Mouse (Mus musculus) kidney, adult 2 months (tissue): Measurements from ENCODE around the gene Rab30.

Experiments
- CTCF ChIP-seq: fragments of 200-500 bp; conservative IDR thresholded peaks from 2 replicates; pipeline ENCODE4 v1.5.1; 2011; ENCODE audit warnings: low read depth, mild to moderate bottlenecking, control low read depth, low read length, moderate library complexity, mixed read lengths; ENCODE audit not compliant: insufficient read depth, insufficient read length
- POLR2A ChIP-seq: fragments of 200-500 bp; IDR thresholded peaks from one replicate; pipeline ENCODE4 v1.6.1; 2011; ENCODE audit warnings: low read depth, low read length, control low read depth

DNA sequence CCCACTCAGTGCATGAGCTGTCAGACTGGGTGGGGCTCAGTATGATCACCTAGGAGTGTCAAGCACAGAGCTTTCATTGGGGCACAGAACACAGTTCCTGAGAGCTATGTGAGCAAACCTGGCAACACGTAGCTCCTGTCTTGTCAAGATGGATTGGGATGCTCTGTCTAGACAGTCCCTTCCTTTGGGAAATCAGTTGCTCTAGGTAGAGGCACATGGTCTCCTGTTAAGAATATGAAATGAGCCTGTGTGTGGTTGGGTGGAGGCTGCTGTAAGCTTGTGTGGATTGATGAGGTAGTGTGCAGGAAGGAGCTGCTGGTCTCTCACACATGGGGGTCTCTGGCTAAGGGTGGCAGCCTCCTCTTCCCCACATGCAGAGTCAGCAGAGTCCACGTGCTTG lies 34.3 kb downstream of the Rab30 start:
- TF ChIP-seq CTCF (no peak), POLR2A (no peak)
